Mouse (Mus musculus) forelimb bud, embryonic 11.5 days (tissue): ENCODE data around the gene Gm6509.
"Not testable (repeated sequence)": the region's sequence is repeated elsewhere in the genome, so short reads cannot be mapped to it uniquely, and the experiment has no call there.

ENCODE experiments used
- DNase-seq: peaks from one replicate; pipeline ENCODE4 v3.0.0-alpha.2; 2012; ENCODE audit warnings: low read depth, low spot score

Gm6509 gene

DNA sequence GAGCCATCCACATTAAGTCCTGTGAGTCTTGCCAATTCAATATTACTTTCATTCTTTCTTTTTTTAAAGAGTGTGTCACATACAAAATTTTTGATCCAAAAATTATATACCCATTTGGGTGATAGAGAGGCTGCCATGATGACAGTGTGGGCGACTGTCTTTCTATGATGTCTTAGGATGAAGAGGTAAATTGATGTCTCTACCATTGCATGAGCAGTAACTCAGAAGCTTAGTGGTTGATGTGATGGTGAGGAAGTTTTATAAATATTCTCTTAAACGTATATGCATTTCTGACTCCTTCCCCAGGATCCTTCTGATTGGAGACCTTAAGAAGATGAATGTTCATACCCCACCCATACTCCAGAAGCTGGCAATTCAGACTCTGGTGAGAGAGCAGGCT lies at the start of gene Gm6509:
Gene Gm6509, plus strand, starts transcription at position 301 of the 400 bp plus-strand sequence.
- not testable (repeated sequence) for DNase-seq

DNA sequence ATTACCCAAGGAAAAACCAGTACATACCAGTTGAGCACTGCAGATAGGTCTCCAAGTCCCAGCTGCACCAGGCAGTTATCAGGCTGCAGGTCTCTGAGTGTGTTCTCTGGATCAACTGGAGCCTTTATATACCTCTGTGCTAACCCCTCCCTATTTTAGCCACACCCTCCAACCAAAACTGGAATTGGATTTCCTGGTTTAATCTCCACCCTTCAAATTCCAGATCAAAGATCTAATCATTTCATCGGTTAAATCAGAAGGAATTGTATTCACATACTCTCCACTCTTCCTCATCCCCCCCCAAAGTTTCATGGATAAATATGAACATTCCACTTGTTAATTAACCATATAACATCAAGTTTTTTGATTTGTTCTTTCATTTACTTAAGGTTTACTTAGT lies 7.5 kb upstream of the Gm6509 start, which contains the start of gene Gm3147:
Gene Gm3147, minus strand, starts transcription at position 101 of the 400 bp plus-strand sequence.
- not testable (repeated sequence) for DNase-seq

DNA sequence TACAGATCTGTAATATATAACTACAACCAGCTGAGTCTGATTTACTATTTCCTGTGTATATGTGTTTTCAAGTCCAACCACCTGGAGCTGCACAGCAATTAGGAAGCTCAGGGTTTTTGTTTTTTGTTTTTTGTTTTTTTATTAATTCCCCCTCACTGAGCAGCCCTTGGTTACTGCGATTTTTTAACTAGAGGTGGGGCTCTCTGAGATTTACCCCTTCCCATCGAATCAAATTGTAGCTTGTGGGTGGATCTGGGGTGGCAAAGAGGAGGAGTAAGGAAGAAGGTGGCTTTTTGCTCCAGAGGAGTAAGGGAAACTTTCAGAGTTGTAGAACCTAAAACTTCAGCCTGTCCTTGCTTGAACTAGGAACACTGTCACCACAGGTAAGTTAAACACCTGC lies 24.3 kb downstream of the Gm6509 start, which contains the start of gene Gm6205:
Gene Gm6205, plus strand, starts transcription at position 301 of the 400 bp plus-strand sequence.
- not testable (repeated sequence) for DNase-seq
